Mouse (Mus musculus) T-helper 2 cell (primary cell): ENCODE measurements around the gene Cdh4.

ENCODE experiments used
- in situ Hi-C: fragments of 300-600 bp; cut with MboI, MseI; formaldehyde crosslinking; loops from one replicate; pipeline ENCODE4 v1.15.1; 2025; ENCODE audit warnings: high pct_unique_total_duplicates

Cdh4 gene

DNA sequence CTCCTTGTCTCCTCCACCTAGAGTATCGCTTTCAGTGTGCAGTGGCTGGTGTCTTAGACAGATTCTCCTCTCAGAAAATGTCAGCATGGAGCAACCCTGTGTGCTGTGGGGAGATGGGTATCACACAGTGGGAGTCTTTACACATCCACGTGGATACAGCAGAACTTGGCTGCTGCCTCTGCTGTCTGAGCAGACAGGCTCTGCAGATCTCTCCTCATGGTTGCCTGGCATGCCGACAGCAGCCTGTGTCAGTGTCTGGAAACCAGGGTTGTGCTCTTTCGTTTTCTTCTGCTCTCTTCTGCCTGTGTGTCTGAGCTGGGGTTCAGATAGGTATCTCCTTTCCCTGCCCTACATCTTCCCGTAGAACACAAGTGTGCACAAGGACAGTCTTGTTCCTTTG is 237.6 kb downstream of the Cdh4 start:
- in situ Hi-C loops = no loop called here

DNA sequence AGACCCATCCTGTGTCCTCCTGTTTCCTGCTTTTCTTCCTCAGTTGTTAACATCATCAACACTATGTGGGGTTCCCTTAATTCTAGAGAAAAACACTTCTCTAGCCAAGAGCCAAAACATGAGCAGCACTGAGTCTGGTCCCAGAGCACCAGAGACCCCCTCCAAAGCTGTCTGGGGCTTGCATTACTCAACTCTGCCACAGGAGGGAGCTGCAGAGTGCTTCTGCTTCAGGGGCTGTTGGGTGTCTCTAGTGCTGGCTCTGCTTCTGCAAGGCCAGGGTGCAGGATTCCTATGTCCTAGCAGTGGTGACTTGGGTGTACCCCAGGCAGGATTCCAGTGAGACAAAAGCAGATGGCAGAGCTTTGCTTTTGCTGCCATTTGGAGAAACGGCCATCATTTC is 239.2 kb downstream of the Cdh4 start:
- in situ Hi-C loops = no loop called here

DNA sequence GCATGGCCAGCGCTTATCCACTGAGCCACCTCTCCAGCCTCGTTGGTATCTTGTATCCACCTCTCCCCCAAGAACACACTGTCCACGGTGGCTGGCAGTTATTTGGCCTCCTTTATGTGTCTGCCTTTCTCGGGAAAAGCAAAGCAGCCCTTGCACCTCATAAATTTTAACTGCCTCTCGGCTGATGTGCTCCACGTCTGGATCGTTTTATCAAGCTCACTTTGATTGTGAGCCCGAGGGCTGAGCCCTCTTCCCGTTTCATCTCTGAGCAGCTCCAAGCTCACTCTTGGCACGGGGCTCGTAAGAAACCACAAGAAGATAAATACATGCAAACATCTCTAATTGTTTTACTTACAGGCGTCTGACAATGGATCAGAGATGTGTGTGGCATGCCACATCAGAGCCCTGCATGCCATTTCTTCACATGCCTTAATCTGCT is 245.0 kb downstream of the Cdh4 start:
- in situ Hi-C loops = no loop called here

GRCm38 (mm10) chr2:179688976-179689375 is 246.7 kb downstream of the Cdh4 start:
- in situ Hi-C loops = no loop called here

DNA sequence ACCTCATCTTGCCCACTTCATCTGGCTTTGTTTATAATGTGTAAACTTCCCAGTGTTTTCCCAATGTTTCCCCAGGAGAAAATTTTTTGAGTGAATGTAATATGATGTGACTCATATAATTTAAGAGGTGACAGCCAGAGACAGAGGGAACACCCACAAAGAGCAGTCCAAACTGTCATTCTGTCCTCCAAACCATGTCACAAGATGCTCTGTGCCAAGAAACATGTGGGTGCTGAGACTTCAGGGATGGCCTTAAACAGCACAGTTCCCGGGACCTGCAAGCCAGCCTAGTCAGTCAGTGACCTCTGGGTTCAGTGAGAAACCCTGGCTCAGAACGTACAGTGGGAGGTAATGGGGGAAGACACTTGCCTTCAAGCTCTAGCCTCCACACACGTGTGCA is 247.5 kb downstream of the Cdh4 start:
- in situ Hi-C loops = no loop called here

DNA sequence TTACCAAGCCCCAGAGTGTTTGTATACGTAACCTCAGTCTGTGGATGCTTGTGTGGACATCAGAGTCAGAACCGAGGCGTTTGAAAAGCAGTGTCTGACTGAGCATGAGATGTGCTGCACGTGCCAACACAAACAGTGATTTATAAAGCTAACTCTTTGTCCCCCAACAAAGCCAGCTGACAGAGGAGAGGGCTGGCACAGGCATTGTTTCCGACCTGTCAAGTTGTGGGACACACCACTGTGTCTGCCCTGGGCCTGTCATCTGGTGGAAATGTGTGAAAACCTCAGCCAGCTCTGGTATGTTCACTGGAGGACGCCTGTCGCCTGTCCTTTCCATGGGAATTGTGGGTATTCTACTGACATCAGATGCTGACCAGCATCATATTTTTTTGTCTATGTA is 248.3 kb downstream of the Cdh4 start:
- in situ Hi-C loops = no loop called here

DNA sequence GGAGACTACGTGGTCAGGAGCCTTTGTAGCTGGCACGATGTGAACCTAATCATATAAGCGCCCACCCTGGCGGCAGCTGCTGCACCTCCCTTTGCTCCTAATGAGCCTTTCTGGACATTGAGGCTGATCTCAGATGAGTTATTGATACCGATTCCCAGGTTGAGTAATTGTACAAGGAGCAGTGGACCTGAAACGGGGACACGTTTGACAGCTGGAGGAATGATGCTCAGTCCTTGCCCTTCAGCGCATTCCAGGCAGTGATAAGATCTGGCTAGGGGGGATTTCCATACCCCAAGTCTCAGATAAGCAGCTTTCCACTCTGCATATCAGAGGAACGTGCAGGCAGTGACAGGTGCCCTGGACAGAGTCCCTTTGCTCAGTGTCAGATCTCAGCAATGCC is 252.7 kb downstream of the Cdh4 start:
- in situ Hi-C loops = no loop called here

DNA sequence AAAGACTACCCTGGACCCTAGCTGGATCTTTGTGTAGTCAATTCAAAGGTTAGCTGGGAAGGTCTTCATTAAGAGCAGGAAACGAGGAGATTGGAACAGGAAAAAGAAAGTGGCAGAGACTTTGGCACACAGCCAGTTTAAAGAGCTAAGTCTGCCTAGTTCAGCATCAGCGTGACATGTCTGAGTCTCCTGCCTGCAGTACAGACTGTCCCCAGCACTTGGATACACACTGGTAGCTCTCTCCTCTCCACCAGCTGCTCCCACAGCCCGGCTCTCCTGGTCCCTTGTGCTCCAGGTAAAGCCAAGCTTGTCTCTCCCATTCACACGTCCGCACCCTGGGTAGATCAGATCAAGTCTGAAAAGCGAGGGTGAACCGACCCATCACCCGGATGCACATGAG is 255.4 kb downstream of the Cdh4 start:
- in situ Hi-C loops = no loop called here

- in situ Hi-C loops = no loop called here
These were observed 256.2 kb downstream of the Cdh4 start for GRCm38 (mm10) chr2:179698196-179698985.

- in situ Hi-C loops = no loop called here
These were observed 262.8 kb downstream of the Cdh4 start for GRCm38 (mm10) chr2:179705043-179705442.

- in situ Hi-C loops = no loop called here
These were observed 263.2 kb downstream of the Cdh4 start for GRCm38 (mm10) chr2:179705461-179705860.

GRCm38 (mm10) chr2:179706616-179707015 is 264.4 kb downstream of the Cdh4 start:
- in situ Hi-C loops = no loop called here

DNA sequence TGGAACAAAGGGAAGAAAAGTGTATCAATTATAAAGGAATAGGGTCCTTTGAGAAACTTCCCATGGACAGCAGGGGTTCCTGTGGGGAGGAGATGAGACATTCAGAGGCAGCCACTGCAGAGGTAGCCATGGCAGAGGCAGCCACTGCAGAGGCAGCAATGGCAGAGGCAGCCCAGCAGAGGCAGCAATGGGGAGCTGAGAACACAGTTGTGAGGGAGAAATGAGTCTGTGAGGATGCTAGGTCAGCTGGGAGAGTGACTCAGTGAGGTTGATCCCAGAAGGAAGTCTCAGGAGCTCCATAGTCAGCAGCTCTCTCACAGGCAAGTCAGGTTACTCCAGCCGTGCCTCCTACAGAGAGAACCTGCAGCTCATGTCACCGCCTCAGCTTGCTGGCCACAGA is 266.9 kb downstream of the Cdh4 start:
- in situ Hi-C loops = no loop called here

DNA sequence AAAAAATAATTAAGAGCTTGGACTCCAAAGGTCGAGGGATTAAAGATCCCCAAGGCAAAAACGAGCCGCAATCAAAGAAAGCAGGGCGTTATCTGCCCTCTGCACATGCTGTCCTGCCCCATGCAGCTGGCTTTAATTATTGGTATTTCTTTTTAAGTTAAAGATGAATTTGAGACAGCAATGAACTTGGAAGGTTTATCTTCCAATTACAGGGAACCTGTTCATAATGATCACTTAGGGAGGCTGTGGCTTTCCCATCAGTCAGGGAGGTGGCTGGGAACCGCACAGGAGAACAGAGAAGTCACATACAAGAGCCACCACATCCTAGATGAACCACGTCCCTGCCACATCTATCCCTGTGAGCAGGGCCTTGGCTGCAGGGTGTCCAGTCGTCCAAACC is 270.5 kb downstream of the Cdh4 start:
- in situ Hi-C loops = no loop called here

- in situ Hi-C loops = no loop called here
These were observed 271.1 kb downstream of the Cdh4 start for GRCm38 (mm10) chr2:179713326-179713725.

DNA sequence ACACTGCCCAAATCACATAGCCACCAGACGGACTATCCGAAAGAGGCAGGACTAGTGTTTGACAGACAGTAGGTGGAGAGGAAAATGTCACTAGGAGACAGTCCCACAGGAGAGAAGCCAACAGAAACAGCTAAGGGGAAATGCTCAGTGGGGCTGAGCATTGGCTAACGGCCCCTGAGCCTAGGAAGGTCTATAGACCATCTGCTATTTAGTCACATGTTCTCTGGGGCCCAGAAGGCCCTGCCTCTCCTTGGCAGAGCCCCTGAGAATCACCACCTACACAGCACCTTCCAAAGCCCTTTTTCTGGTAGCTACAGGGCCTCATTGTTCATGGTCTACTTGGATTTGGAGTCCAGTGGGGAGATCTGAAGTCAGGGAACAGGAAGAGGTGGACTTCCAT is 271.9 kb downstream of the Cdh4 start:
- in situ Hi-C loops = no loop called here

DNA sequence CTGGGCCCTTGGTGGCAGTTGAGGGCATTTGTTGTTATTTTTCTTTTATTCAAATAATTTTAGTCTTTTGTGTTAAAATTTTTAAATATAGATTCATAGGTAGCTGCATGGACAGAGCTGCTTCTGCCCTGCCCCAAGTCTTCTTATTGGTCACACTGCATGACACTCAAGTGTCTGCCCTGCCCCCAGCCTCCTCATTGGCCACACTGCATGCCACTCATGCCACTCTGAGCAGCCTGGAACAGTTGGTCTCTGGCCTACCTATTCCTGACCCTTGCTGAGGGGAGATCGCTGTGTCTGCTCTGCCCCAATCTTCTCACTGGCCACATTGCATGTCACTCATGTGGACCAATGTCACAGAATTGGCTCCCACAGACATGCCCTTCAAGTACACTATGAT is 273.1 kb downstream of the Cdh4 start:
- in situ Hi-C loops = no loop called here

GRCm38 (mm10) chr2:179720366-179720765 is 278.1 kb downstream of the Cdh4 start:
- in situ Hi-C loops = no loop called here

GRCm38 (mm10) chr2:179721534-179722516 is 279.6 kb downstream of the Cdh4 start:
- in situ Hi-C loops = no loop called here

GRCm38 (mm10) chr2:179722776-179723386 is 280.6 kb downstream of the Cdh4 start:
- in situ Hi-C loops = no loop called here

DNA sequence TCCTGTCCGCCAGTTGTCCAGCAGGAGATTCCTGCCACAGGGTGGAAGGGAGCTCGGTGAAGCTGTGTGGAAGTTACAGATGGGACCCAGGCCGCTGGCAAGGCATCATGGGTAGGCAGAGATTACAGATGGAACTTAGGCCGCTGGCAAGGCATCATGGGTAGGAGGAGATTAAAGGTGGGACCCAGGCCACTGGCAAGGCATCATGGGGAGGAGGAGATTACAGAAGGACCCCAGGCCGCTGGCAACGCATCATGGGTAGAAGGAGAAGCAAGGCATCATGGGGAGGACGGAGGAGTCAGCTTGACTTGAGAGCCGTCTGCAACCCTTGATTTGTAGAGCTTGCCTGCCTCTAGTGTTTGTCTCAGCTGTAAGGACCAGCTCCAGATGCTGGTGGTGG is 281.2 kb downstream of the Cdh4 start:
- in situ Hi-C loops = no loop called here

DNA sequence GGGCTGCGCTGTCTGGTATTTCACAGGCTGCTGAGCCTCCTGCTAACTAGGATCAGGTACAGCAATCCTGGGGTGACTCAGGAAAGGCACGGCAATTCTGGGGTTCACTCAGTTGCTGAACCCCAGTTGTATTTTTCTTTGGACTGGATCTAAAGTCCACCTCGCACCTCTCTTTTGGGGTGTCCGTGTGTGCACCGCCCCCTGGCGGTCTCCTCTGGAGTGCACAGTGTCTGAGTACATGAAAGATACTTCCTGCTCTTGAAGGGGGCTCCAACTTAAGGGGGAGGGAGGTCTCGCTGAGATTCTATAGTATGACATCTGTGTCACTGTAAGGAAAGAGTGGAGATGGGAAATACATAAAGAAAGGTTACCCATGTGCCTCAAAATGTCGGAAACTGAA is 286.8 kb downstream of the Cdh4 start:
- in situ Hi-C loops = no loop called here
